Mouse (Mus musculus): ENCODE data around the gene Fbxo36.

GRCm38 (mm10) chr1:84899156-84899555 lies 59.5 kb downstream of the Fbxo36 start:
- TF ChIP-seq CTCF (IDR thresholded peaks at IDR 0.05; ENCODE audit: control insufficient read depth, insufficient read depth, insufficient replicate concordance, low read depth, low read length) (no peak), POLR2A (IDR thresholded peaks at IDR 0.05; ENCODE audit: control insufficient read depth, low read depth, low read length) (no peak)
